Mouse (Mus musculus): ENCODE measurements around the gene Ptcra.

DNA sequence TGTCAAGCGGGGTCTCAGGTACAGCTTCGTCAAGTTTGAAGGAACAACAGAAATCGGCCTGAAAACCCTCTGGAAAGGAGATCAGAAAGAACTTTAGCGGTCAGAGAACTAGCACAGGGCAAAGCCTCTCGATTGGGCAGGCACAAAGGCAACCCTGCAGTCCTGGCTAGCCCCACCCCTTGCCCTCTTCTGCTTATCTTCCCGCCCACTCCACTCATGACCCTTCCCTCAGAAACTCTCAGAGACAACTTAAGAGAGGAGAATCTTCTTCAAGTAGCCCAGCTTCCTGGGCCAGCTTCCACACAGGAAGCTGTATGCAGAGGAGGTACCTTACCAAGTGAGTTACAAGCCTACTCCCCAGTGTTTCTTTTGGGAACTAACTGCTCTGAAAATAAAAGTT is 38.2 kb upstream of the Ptcra start:
- TF ChIP-seq POLR2A (IDR thresholded peaks at IDR 0.05; ENCODE audit: low read depth, low read length): no peak
- no peak for TF ChIP-seq CHD1 (IDR thresholded peaks at IDR 0.05; ENCODE audit: low read depth, low read length)
- TF ChIP-seq EP300 (IDR thresholded peaks at IDR 0.05; ENCODE audit: low read length): no peak
- no peak for TF ChIP-seq CTCF (conservative IDR thresholded peaks at IDR 0.05 in 1 of 2, IDR thresholded peaks at IDR 0.05 in 1 of 2; ENCODE audit: low read depth in 2 of 2, low read length in 2 of 2)
